Mouse (Mus musculus) C2C12 (cell line): ENCODE data around the gene Pafah1b2. TPM values are rescaled to one million over a fixed set of nuclear protein-coding genes. Genes with fewer than 3 reads are reported as not detected.

Source experiments
- H3K27me3 ChIP-seq: one replicate; pipeline ENCODE4 v1.6.1; 2011; ENCODE audit not compliant: control insufficient read depth, insufficient read depth, insufficient read length
- H3K36me3 ChIP-seq: one replicate; pipeline ENCODE4 v1.6.1; 2011; ENCODE audit not compliant: control insufficient read depth, insufficient read depth
- H3K4me3 ChIP-seq: one replicate; pipeline ENCODE4 v1.5.1; 2011; ENCODE audit warnings: mild to moderate bottlenecking, control low read depth; ENCODE audit not compliant: poor library complexity, insufficient read depth, severe bottlenecking
- H3K79me2 ChIP-seq: one replicate; pipeline ENCODE4 v1.6.1; 2011; ENCODE audit not compliant: control insufficient read depth, insufficient read depth
- H3K79me3 ChIP-seq: one replicate; pipeline ENCODE4 v1.6.1; 2011; ENCODE audit warnings: low read depth, control low read depth
- H3ac ChIP-seq: one replicate; pipeline ENCODE3; 2011; ENCODE audit warnings: low read depth; ENCODE audit not compliant: control insufficient read depth, insufficient read length
- CEBPB ChIP-seq: IDR thresholded peaks from one replicate; pipeline ENCODE4 v1.6.1; 2011; ENCODE audit warnings: low read depth, mild to moderate bottlenecking, control low read depth, moderate library complexity
- CTCF ChIP-seq: IDR thresholded peaks from one replicate; pipeline ENCODE4 v1.5.1; 2011; ENCODE audit not compliant: control insufficient read depth, insufficient read depth, insufficient read length
- FOSL1 ChIP-seq: IDR thresholded peaks from one replicate; pipeline ENCODE4 v1.8.0; 2011; ENCODE audit warnings: mild to moderate bottlenecking, low read length; ENCODE audit not compliant: poor library complexity, insufficient read depth, severe bottlenecking
- MAX ChIP-seq: IDR thresholded peaks from one replicate; pipeline ENCODE4 v1.6.1; 2011; ENCODE audit warnings: mild to moderate bottlenecking, control low read depth
- MYOD1 ChIP-seq: IDR thresholded peaks from one replicate; pipeline ENCODE4 v1.6.1; 2011; ENCODE audit warnings: low read depth; ENCODE audit not compliant: control insufficient read depth, insufficient read length
- MYOG ChIP-seq: IDR thresholded peaks from one replicate; pipeline ENCODE4 v1.6.1; 2011; ENCODE audit not compliant: control insufficient read depth, insufficient read length; ENCODE audit errors: extremely low read depth
- USF1 ChIP-seq: IDR thresholded peaks from one replicate; pipeline ENCODE4 v1.6.1; 2011; ENCODE audit warnings: low read depth, mild to moderate bottlenecking, control low read depth, moderate library complexity
- polyA plus RNA-seq: library from polyadenylated mRNA; unstranded; fragments of >200 nt; fragmentation: generic; extraction: Trizol; gene quantifications from one replicate; pipeline ENCODE4 v1.2.1, GENCODE M21; 2012; ENCODE audit warnings: missing spikeins

Pafah1b2 gene
- polyA plus RNA-seq, 1 experiment: 82.4 TPM

DNA sequence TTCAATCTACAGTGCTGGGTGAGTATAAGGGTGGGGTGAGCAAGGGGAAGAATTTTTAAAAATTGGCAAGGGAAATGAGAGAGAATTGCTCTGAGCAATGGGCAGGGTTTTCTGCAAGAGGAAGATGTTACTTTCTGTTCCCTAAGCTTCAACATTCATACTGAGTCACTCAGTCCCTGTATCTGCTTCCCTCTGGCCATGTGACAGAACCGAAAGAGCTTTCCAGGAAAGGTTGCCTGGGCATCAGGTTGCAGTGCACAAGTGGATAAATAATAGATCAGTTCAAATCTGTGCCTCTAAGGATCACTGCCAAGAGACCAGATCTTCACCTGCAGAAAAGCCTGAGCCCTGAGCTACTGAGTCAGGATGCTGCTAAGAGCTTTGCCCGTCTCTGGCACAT is 50.6 kb downstream of the Pafah1b2 start:
- Histone ChIP-seq H3K27me3 (no peaks in the 10 kb centered on the region), H3ac (no peak overlapping the region), H3K36me3 (peaks cover 54% of the 10 kb centered on the region), H3K79me2 (no peaks in the 10 kb centered on the region), H3K4me3 (no peak overlapping the region), H3K79me3 (no peaks in the 10 kb centered on the region)
- no peak for TF ChIP-seq FOSL1
- no peak for TF ChIP-seq CEBPB
- no peak for TF ChIP-seq MYOD1
- no peak for TF ChIP-seq CTCF
- no peak for TF ChIP-seq MYOG
- TF ChIP-seq USF1: no peak

DNA sequence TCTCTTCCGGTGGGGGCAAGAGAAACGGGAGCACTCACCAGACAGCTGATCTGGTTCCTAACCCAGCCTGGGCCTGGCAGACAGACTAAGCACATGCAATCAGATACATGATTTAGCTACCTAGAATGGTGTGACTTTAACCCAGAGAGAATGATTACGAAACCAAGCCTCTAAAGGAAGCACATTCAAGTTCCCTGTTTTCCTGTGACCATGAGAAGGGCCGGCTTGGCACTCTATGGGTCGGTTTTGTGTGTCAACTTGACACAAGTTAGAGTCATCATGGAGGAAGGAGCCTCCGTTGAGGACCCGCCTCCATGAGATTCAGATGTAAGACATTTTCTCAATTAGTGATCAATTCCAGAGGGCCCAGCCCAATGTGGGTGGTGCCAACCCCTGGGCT is 52.8 kb downstream of the Pafah1b2 start:
- Histone ChIP-seq H3K79me2 (peaks cover under 1% of the 10 kb centered on the region), H3K36me3 (peaks cover 33% of the 10 kb centered on the region), H3K4me3 (no peak overlapping the region), H3ac (no peak overlapping the region), H3K79me3 (no peaks in the 10 kb centered on the region), H3K27me3 (no peaks in the 10 kb centered on the region)
- TF ChIP-seq USF1 (no peak), MYOG (no peak), CEBPB (no peak), MYOD1 (no peak), FOSL1 (no peak), MAX (no peak), CTCF (no peak)

DNA sequence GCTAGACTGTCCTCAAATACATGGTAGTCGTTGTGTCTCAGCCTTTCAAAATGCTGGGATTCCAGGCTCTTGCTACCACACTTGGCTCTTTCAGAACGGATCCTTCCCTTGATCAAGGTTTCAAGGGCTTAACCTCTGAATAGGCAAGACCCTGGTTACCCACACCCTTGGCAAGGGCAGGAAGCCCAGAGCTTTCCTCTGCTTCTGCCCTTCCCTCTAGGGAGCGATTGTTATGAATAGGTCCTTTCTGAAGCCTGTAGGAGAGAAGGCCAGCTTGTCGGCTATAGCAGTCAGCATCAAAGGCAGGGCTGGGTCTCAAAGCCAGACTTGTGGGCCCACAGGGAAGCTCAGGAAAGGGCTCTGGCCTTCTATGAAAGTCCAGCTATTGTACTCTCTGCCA is 53.6 kb downstream of the Pafah1b2 start:
- Histone ChIP-seq H3K79me2 (peaks cover 9% of the 10 kb centered on the region), H3K4me3 (no peak overlapping the region), H3K27me3 (no peaks in the 10 kb centered on the region), H3K36me3 (peaks cover 25% of the 10 kb centered on the region), H3ac (no peak overlapping the region), H3K79me3 (peaks cover 2% of the 10 kb centered on the region)
- TF ChIP-seq USF1 (no peak), MYOD1 (no peak), MYOG (no peak), CTCF (no peak), CEBPB (no peak), FOSL1 (no peak), MAX (no peak)

DNA sequence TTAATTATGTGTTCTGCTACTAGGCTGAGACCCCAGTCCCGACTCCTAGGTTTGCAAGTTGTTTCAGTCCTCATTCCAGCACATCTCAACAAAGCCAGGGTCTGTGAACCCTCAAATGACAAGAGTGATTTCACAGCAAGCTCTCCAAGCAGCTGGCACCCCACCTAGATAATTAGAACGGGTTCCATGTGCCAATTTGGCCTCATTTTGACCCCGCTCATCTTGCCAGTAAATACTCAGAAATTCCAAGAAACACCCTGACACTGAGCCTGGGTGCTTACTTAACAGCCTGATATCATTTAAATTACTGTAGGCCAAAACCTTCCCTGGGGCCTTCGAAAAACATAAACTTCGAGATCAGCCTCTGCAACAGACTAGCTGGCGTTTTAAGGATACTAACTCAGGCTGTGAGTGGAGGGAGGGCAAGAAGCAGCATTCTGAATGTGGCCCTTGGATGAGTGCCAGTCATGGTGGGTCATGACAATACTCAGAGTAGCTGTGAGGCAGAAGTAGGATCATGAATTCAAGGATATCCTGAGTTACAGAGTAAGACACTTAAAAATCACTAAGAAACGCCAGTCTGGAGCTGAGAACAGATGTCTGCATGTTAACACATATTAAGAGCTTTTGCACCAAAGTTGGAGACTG is 54.3 kb downstream of the Pafah1b2 start:
- H3K79me3 ChIP-seq: peaks cover 2% of the 10 kb centered on the region
- H3ac ChIP-seq: no peak overlapping the region
- TF ChIP-seq FOSL1 (no peak), USF1 (no peak), MYOD1 (no peak), MAX (no peak), MYOG (no peak), CEBPB (no peak), CTCF (no peak)
- H3K36me3 ChIP-seq: peaks cover 18% of the 10 kb centered on the region
- peaks cover 16% of the 10 kb centered on the region for H3K79me2 ChIP-seq
- H3K4me3 ChIP-seq: no peak overlapping the region
- no peaks in the 10 kb centered on the region for H3K27me3 ChIP-seq

DNA sequence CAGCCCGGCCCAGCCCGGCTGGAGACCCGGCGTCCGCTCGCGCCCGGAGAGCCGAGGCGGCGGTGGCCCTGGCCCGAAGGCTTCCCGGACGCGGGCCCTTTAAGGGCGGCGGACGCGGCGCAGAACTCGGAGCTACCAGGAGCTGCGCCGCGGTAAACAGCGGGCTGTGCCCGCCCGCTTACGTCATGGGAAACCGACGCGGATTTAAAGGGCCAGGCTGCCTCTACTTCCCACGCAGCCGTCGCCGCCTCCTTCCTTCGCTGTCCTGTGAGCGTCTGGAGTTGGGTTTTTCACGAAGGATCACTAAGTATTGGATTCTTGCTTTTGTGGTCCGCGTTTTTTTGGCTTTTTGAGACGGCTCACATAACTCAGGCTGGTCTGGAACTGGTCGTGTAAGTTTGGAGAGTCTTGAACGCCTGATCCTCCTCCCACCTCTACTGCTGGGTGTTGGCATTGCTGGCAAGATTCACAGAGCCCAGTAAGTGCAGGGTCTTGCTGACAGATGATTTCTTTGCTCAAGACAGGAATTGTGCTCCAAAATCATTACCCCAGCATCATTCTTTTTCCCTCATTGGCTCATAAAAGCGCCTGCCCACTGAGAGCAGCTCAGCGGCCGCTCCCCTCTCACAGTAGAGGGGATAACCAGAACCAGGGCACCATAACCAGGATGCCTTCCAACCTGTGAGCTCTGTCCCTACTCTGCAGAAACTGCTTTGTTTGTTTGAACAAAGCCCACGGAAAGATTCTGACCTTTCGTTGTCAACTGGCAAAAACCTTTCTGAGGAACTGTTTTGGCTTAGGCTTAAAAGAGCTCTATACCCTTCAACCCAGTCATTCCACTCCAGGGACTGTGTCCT is 57.2 kb downstream of the Pafah1b2 start, which contains the start of gene Sidt2:
Sidt2 (minus strand) TSS at position 152 of the 857 bp plus-strand sequence.
- Histone ChIP-seq H3K27me3 (no peaks in the 10 kb centered on the region), H3K4me3 (peak within 1 kb of the TSS; percentile 74), H3K79me3 (peaks cover 2% of the 10 kb centered on the region), H3ac (peak within 1 kb of the TSS; percentile 77), H3K36me3 (peaks cover 14% of the 10 kb centered on the region), H3K79me2 (peaks cover 24% of the 10 kb centered on the region)
- TF ChIP-seq CEBPB: no peak
